8 mouse cellular contexts compared by ENCODE assay signal in genomic region chr10:53630339-53630738, GRCm38 (mm10). TPM values are rescaled to one million over a fixed set of nuclear protein-coding genes. Genes with fewer than 3 reads are reported as not detected.
DNase-seq lines count a peak whose midpoint lies in the region; ATAC-seq and TF ChIP-seq lines count a peak whose summit lies in the region.
"Not testable (repeated sequence)": the region's sequence is repeated elsewhere in the genome, so short reads cannot be mapped to it uniquely, and the experiment has no call there.

Gene Mcm9, minus strand, starts transcription at chr10:53630439.

- H3K9me3 ChIP-seq in ES-E14 (ENCODE audit: control insufficient read depth, insufficient read depth, low read depth, low read length); embryonic facial prominence, embryonic 12.5 days; hindbrain, embryonic 12.5 days (replicated peaks); liver, postnatal 0 days (ENCODE audit: low read length); midbrain, embryonic 16.5 days (replicated peaks; ENCODE audit: control insufficient read depth, low read length, poor library complexity, severe bottlenecking); stomach, postnatal 0 days (ENCODE audit: control insufficient read depth, low read length): not testable (repeated sequence)

- not testable (repeated sequence) for ATAC-seq in embryonic facial prominence, embryonic 12.5 days (ENCODE audit: insufficient number of reproducible peaks, insufficient read depth, low FRiP score, low TSS enrichment); hindbrain, embryonic 12.5 days (ENCODE audit: low FRiP score); liver, postnatal 0 days; midbrain, embryonic 16.5 days; stomach, postnatal 0 days (ENCODE audit: low FRiP score, low TSS enrichment)

- H3K36me3 ChIP-seq in ES-E14 (ENCODE audit: control insufficient read depth, insufficient read depth, low read length, poor library complexity, severe bottlenecking); embryonic facial prominence, embryonic 12.5 days; hindbrain, embryonic 12.5 days; liver, postnatal 0 days (replicated peaks; ENCODE audit: insufficient read depth, low read length); midbrain, embryonic 16.5 days (ENCODE audit: control insufficient read depth, insufficient read depth, low read length); stomach, postnatal 0 days (ENCODE audit: control insufficient read depth, insufficient read depth, low read length): not testable (repeated sequence)

- not testable (repeated sequence) for H3K4me1 ChIP-seq in ES-E14 (ENCODE audit: control insufficient read depth in 2 of 2, insufficient read depth in 2 of 2, low read length in 2 of 2, poor library complexity in 1 of 2); embryonic facial prominence, embryonic 12.5 days; hindbrain, embryonic 12.5 days; liver, postnatal 0 days (ENCODE audit: insufficient read depth); midbrain, embryonic 16.5 days (ENCODE audit: control insufficient read depth, insufficient read depth, low read length); stomach, postnatal 0 days (replicated peaks; ENCODE audit: control insufficient read depth, insufficient read depth)

- TF ChIP-seq CTCF in gastrocnemius, adult 2 months (IDR thresholded peaks at IDR 0.05); layer of hippocampus, adult 2 months (conservative IDR thresholded peaks at IDR 0.05); liver, postnatal 0 days (IDR thresholded peaks at IDR 0.05; ENCODE audit: low read depth); stomach, postnatal 0 days (IDR thresholded peaks at IDR 0.05; ENCODE audit: low read depth): not testable (repeated sequence)

- H3K9ac ChIP-seq in ES-E14 (ENCODE audit: insufficient read depth, low read depth, low read length, poor library complexity, severe bottlenecking): peak within 1 kb of the TSS; percentile 99
- H3K9ac ChIP-seq in embryonic facial prominence, embryonic 12.5 days: peak within 1 kb of the TSS; percentile 78
- peak within 1 kb of the TSS; percentile 73 for H3K9ac ChIP-seq in hindbrain, embryonic 12.5 days
- peak within 1 kb of the TSS; percentile 80 for H3K9ac ChIP-seq in liver, postnatal 0 days (replicated peaks)
- H3K9ac ChIP-seq in midbrain, embryonic 16.5 days (ENCODE audit: low read depth, low read length): peak within 1 kb of the TSS; percentile 78
- peak within 1 kb of the TSS; percentile 83 for H3K9ac ChIP-seq in stomach, postnatal 0 days (ENCODE audit: low read length)

- not testable (repeated sequence) for TF ChIP-seq EP300 in liver, postnatal 0 days (IDR thresholded peaks at IDR 0.05; ENCODE audit: low read depth); stomach, postnatal 0 days (optimal IDR thresholded peaks at IDR 0.05)

- WGBS in embryonic facial prominence, embryonic 12.5 days: 59% methylated on average over 10 of the region's 10 CpGs
- 55% methylated on average over 10 of the region's 10 CpGs for WGBS in hindbrain, embryonic 12.5 days
- WGBS in liver, postnatal 0 days (ENCODE audit: insufficient replicate concordance): 50% methylated on average over 10 of the region's 10 CpGs
- 52% methylated on average over 10 of the region's 10 CpGs for WGBS in midbrain, embryonic 16.5 days
- WGBS in stomach, postnatal 0 days: 57% methylated on average over 10 of the region's 10 CpGs

- H3K4me2 ChIP-seq in embryonic facial prominence, embryonic 12.5 days (replicated peaks): peak within 1 kb of the TSS; percentile 36
- H3K4me2 ChIP-seq in hindbrain, embryonic 12.5 days (replicated peaks): peak within 1 kb of the TSS; percentile 47
- H3K4me2 ChIP-seq in liver, postnatal 0 days (ENCODE audit: low read depth, low read length): peak within 1 kb of the TSS; percentile 76
- H3K4me2 ChIP-seq in midbrain, embryonic 16.5 days (ENCODE audit: low read length): peak within 1 kb of the TSS; percentile 49
- H3K4me2 ChIP-seq in stomach, postnatal 0 days (replicated peaks; ENCODE audit: low read depth): peak within 1 kb of the TSS; percentile 46

- intact Hi-C loops in gastrocnemius, adult 2 months (cut with DNase I): not testable (repeated sequence)

- H3K4me3 ChIP-seq in ES-E14 (ENCODE audit: insufficient read depth in 1 of 2, low read depth in 1 of 2, low read length in 2 of 2, poor library complexity in 1 of 2, severe bottlenecking in 1 of 2): peak within 1 kb of the TSS; percentile 80 to 97
- peak within 1 kb of the TSS; percentile 75 for H3K4me3 ChIP-seq in embryonic facial prominence, embryonic 12.5 days
- peak within 1 kb of the TSS; percentile 96 for H3K4me3 ChIP-seq in gastrocnemius, adult 2 months
- H3K4me3 ChIP-seq in hindbrain, embryonic 12.5 days: peak within 1 kb of the TSS; percentile 75
- H3K4me3 ChIP-seq in layer of hippocampus, adult 2 months: peak within 1 kb of the TSS; percentile 93
- H3K4me3 ChIP-seq in liver, postnatal 0 days (ENCODE audit: low read depth, low read length): peak within 1 kb of the TSS; percentile 86
- H3K4me3 ChIP-seq in midbrain, embryonic 16.5 days (ENCODE audit: low read depth, low read length): peak within 1 kb of the TSS; percentile 82
- H3K4me3 ChIP-seq in stomach, postnatal 0 days (ENCODE audit: low read depth, low read length): peak within 1 kb of the TSS; percentile 87

- DNase-seq in ES-E14 (ENCODE audit: low read depth, low spot score); gastrocnemius, adult 2 months; layer of hippocampus, adult 2 months (ENCODE audit: low spot score in 2 of 2); liver, postnatal 0 days; stomach, postnatal 0 days (ENCODE audit: low spot score): not testable (repeated sequence)

- in situ Hi-C loops in ES-E14 (cut with MboI; ENCODE audit: low sequenced_read_pairs in 2 of 2, unreplicated experiment in 2 of 2): not testable (repeated sequence)

- not testable (repeated sequence) for H3K27me3 ChIP-seq in embryonic facial prominence, embryonic 12.5 days; hindbrain, embryonic 12.5 days; liver, postnatal 0 days (ENCODE audit: insufficient read depth, low read length); midbrain, embryonic 16.5 days (ENCODE audit: control insufficient read depth, insufficient read depth, low read depth, low read length); stomach, postnatal 0 days (ENCODE audit: control insufficient read depth, insufficient read depth, low read length)

- peak within 1 kb of the TSS; percentile 92 for H3K27ac ChIP-seq in ES-E14 (ENCODE audit: insufficient read depth, low read depth, low read length, poor library complexity, severe bottlenecking)
- H3K27ac ChIP-seq in embryonic facial prominence, embryonic 12.5 days: peak within 1 kb of the TSS; percentile 96
- H3K27ac ChIP-seq in gastrocnemius, adult 2 months: peak within 1 kb of the TSS; percentile 92
- peak within 1 kb of the TSS; percentile 88 for H3K27ac ChIP-seq in hindbrain, embryonic 12.5 days
- H3K27ac ChIP-seq in layer of hippocampus, adult 2 months: peak within 1 kb of the TSS; percentile 94
- H3K27ac ChIP-seq in liver, postnatal 0 days (ENCODE audit: low read depth): peak within 1 kb of the TSS; percentile 95
- peak within 1 kb of the TSS; percentile 85 for H3K27ac ChIP-seq in midbrain, embryonic 16.5 days (ENCODE audit: low read length)
- peak within 1 kb of the TSS; percentile 95 for H3K27ac ChIP-seq in stomach, postnatal 0 days (replicated peaks)

RNA-seq across cellular contexts. Expression of gene Mcm9, which starts in this region (rescaled TPM):
- 14.9 and 18.3 TPM in 2 replicates for total RNA-seq in ES-E14 (2012; rRNA removed)
- polyA plus RNA-seq in embryonic facial prominence, embryonic 12.5 days (2016; fragmentation: Nextera tagmentation; extraction: Ambion mirVana): 14.4 and 14.7 TPM in 2 replicates
- total RNA-seq in gastrocnemius, adult 2 months (2021): under 1 TPM; 0.89 to 0.92 TPM
- 12.4 and 14.7 TPM in 2 replicates for polyA plus RNA-seq in hindbrain, embryonic 12.5 days (2016; fragmentation: Nextera tagmentation; extraction: Ambion mirVana)
- 1 to 10 TPM; 5.2 to 5.3 TPM for total RNA-seq in layer of hippocampus, adult 2 months (2021)
- 2.7 and 3.0 TPM in 2 replicates for polyA plus RNA-seq in liver, postnatal 0 days (2015; fragmentation: Nextera tagmentation; extraction: Ambion mirVana)
- 5.4 and 5.6 TPM in 2 replicates for polyA plus RNA-seq in midbrain, embryonic 16.5 days (2015; fragmentation: Nextera tagmentation; extraction: Ambion mirVana)
- polyA plus RNA-seq in stomach, postnatal 0 days (2015; fragmentation: Nextera tagmentation; extraction: Ambion mirVana): 5.0 and 5.1 TPM in 2 replicates
